Mouse (Mus musculus): ENCODE data around the gene Cacng2.
A peak's percentile ranks its signal among the peaks of the same experiment; 100 is the strongest.

Cacng2 gene

DNA sequence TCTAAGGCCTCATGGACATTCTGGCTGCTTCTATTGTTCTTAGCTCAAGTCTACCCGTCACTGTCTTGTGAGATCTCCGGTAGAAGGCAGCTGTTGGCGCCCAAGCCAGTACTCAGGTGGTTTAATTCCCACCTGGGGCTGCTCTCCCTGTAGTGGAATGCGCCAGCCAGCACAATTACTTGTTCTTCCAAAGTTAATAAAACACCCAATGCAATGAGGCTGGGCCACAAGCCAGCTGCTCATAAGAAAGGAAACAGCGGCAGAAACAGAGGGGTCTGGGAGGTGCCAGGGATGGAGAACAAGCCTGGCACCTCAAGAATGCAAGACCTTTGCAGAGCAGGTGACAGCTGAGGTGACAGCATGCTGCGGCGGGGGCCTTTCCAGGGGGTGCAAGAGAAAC is 170.8 kb downstream of the Cacng2 start:
- DNase-seq (ENCODE audit: low spot score) = no peak

DNA sequence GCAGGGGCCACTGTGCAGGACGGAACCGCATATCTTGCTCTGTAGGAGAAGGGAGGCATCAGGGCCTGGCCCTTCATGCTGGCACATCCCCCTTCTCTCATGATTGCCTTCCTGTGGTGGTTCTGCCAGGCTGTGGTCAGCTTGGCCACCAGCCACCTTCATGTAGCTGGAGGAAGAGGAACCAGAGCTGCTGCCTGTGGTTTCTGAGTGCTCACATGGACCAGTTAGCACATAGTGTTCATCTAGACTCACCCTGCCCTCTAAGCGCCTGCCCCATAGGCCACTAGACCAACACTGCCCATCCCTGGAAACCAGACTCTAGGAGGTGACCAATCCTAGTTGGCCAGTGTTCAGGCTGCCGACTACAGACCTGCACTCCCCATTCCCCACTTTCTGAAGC is 174.1 kb downstream of the Cacng2 start:
- DNase-seq (ENCODE audit: low spot score) = peak; percentile 74
